Mouse (Mus musculus): Measurements from ENCODE around the gene Lifr. TPM values are rescaled to one million over a fixed set of nuclear protein-coding genes. Genes with fewer than 3 reads are reported as not detected.
A peak's percentile ranks its signal among the peaks of the same experiment; 100 is the strongest.

Lifr gene
- total and polyA plus RNA-seq, 3 experiments = 18.5 to 52.2 (median 31.3) TPM

DNA sequence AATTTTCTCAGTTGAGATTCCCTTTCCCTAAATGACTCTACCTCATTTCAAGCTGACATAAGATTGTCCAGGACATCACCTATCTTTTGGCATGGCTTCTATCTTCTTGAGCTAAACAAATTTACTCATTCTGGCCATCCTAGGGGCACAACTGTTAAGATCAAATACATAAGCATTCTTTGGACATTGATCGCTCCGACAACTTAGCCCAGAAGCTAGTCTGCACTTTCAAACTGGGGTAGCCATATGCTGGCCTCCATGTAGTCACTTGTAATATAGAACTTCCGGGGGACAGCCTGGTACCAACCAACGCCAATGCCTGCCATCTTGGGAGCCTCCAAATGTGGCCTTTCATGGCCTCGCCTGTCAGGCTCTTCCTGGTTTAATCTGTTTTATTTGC lies 112.6 kb downstream of the Lifr start:
- DNase-seq = no peak

DNA sequence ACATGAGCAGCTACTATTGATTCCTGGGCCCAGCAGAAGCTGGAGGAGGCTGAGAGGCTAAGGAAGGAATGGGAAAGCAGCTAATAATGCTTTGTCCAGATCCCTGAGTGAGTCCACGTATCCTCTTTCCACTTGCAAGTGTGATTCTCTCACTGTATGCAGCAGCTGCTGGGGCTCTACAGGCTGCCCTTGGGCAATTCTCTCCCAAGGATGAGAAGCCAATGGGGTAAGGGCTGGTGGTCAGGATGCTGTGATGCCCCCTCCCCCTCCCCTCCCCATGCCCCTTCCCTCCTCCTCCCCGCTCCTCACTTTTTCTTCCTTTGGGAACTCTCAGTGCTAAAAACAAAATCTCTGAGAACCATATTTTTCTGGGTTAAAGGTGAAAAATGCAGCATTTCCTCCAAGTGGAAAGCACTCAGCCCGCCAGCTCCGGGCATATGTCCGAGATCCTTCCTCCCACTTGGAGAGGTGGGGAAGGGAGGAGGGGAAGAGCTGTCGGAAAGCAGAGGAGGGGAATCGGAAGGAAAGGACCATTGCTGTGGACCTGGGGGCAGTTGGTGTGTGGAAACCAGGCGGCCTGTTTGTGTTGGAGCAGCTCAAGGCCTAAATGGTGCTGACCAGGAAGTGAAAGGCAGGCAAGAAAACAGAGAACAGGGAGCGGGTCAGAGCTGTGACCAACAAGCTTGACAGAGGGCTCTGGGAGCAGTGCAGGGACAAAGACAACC lies 113.4 kb downstream of the Lifr start:
- DNase-seq = peak; percentile 52

DNA sequence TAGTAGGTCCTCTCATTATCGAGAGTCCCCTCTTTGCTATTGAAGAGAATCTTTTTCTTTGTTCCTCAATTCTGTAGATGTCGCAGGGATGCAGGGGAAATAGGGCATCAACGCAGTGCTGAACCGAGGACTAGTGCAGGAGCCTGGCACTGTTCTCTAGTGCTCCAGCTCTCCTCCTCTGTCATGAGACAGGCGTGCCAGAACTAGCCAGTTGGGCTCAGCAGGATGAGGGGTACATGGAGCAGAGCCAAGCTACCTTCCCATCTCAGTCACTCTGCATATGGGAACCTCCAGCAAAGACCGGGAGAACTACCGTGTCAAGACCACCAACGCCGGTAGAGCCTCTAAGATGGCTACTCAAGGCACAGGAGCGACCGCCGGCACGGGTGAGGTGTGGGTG lies 114.5 kb downstream of the Lifr start:
- DNase-seq = no peak

DNA sequence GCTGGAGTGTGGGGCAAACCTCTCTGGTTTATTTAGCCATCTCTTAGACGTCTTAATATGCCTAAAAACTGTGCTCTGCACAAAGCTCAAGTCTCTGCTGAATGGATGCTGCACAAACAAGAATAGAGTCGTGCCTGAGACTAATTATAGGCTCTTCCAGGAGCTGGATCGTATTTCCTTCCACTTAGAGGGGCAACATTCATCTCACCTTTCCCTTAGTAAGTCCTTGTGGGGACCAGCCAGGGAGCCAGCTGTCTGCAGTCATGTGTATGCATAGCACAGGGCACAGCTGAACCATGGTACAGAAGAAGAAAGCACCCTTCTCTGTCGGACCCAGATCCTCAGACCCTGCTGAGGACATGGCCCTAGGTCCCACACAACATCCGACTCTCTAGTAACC lies 115.7 kb downstream of the Lifr start:
- DNase-seq = no peak

DNA sequence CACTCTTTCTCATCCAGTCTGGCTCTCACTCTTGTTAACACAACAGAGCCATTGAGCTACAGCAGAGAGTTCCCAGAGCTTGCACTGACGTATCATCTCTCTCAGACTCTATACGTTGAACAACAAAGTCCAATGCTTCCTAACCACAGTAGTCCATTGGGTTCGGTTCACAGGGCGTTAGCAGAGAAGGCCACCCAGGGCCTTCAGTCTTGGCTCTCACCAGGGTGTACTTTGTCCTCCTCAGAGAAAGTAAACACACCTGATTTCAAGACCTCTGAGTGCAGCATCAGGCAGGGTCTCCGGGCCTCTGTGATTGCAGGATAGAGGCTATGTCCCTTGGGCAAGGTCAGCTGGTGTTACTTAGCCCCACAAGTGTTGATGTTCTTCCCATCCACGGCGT lies 116.9 kb downstream of the Lifr start:
- DNase-seq = no peak

GRCm38 (mm10) chr15:7208180-7208579 lies 117.8 kb downstream of the Lifr start:
- peak; percentile 16 for DNase-seq

- DNase-seq = peak; percentile 56
Observed at GRCm38 (mm10) chr15:7213683-7214082, 123.3 kb downstream of the Lifr start.

- DNase-seq = no peak
Observed at GRCm38 (mm10) chr15:7215845-7216244, 125.4 kb downstream of the Lifr start.

GRCm38 (mm10) chr15:7216581-7217272 lies 126.3 kb downstream of the Lifr start:
- no peak for DNase-seq

DNA sequence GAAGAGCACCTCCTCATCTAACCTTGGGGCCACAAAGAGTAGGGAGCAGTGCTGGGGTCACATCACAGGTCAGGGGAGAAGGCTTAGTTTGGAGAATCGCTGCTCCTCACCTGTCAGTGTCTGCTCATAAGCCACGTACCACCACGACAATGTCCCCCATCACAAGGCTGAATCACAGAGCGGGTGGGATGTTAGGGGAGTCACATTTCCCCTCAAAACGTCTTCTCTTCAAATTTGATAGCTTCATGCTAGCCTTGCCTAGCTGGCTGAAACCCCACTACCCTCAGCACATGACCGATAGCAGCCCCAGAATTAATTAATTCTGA lies 126.8 kb downstream of the Lifr start:
- DNase-seq = no peak

DNA sequence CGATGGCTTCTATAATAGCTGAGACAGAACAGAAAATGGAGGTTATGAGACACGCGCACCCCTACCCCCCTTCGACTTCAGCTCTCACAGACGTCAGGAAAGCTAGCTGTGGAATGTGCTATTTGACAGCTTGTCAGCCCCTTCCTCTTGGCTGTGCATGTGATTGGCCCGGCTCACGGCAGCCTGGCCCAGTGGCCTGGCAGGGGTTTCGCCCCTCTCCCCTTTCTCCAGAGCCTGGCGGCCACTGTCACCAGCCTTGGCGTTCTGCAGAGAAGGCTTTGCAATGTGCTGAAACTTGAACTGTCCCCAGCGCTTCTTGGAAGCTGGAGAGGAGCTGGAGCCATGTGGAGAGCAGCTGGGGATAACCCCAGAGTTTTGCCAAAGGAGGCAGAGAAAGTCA lies 132.4 kb downstream of the Lifr start:
- DNase-seq = no peak

GRCm38 (mm10) chr15:7224151-7224775 lies 133.8 kb downstream of the Lifr start:
- no peak for DNase-seq

DNA sequence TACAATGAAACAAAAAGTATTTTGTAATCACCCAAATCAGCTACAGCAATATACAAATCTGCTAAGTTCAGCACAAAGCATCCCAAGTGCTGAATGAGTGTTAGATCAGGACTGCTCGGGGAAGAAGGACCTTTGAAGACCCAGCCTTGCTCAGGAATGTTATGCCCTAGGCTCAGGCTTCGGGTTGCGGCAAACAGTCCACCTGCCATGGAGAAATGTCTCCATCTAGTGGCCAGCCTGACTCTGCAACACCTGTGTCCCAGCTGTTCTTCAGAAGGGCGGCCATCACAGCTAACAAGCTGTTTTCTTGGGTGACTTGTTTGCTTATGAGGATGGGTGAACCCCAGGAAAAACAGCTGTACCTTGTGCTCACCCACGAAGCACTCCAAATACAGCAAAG lies 135.8 kb downstream of the Lifr start:
- DNase-seq = peak; percentile 79

DNA sequence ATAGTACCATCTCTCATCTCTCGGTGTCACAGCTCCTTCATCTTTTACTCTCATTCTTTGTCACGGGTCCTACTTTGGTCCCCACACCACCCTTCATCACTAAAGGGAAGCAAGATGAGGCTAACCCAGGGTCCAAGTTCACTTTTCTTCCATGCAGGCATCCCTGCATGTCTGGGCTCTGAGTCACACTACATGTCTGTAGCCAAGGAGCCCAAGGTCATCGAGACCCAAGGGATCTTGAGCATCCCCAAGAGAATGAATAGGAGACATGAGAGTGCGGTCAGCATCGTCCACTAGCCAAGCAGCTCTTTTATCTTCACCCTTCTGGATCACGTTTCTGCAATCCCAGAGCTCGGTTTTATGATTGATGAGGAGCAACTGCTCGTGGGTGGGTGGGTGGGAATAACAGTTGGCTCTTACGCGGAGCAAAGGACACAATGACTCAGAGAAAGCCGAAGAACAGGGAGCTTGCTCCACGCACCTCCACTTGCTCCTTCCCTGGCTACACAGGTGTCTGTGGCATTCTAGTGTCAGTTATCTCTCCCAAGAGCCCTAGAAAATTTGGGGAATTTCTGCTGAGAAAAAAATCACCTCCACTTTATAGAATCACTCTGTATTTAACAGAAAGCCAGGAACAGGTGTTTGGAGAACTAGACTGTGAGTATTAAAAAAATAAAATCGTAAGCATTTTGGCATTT lies 143.1 kb downstream of the Lifr start:
- no peak for DNase-seq

- DNase-seq = no peak
Observed at GRCm38 (mm10) chr15:7239904-7240303, 149.5 kb downstream of the Lifr start.

- DNase-seq = no peak
Observed at GRCm38 (mm10) chr15:7240950-7241349, 150.5 kb downstream of the Lifr start.

DNA sequence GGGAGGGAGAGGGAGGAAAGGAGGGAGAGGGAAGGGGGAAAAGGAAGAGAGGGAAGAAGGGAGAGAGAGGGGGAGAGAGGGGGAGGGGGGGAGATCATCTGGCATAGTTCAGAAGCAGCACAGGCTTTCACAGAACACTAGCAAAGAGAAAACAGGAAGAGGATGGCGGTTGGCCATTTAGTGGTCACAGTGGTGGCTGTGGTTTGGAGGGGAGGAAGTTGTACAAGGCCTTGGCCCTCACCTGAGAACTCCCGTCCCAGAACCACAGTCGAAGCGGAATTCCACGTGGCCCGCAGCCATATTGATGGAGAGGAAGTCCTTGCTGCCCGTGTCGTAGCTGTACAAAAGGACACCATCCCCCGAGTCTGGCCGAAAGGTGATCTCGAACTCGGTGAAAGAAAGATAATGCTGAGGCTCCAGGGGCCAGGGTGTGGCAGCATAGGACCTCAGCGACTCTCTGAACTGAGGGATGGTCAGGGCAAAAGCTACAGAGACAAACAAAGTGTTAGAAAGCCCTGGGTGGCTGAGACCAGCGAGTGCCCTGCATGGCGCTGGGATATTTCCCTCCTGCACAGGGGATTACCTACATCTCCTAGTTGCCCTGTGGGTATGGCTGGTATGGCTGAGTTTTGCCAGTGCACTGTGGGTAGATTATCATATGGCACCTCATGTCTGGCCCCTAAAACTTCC lies 151.9 kb downstream of the Lifr start:
- no peak for DNase-seq

Other genes with a start within 250 kb of the Lifr start
- gene Osmr, start 215.6 kb upstream of the Lifr start, total RNA-seq (2021) = 1 to 10 TPM; 5.9 to 9.4 TPM
- gene Osmr, start 215.6 kb upstream of the Lifr start, polyA plus RNA-seq (2012; rRNA removed) = 1.2 and 1.5 TPM in 2 replicates

Data from adrenal gland, adult 2 months (tissue).